Mouse (Mus musculus) heart, postnatal 0 days (tissue): Measurements from ENCODE around the gene Wdr48.

Experiments used
- CTCF ChIP-seq: IDR thresholded peaks from 2 replicates; pipeline ENCODE4 v1.5.1; 2016; ENCODE audit warnings: antibody characterized with exemption, control low read depth, low read depth
- EP300 ChIP-seq: IDR thresholded peaks from 2 replicates; pipeline ENCODE4 v1.6.1; 2016; ENCODE audit warnings: antibody characterized with exemption, low read depth

- TF ChIP-seq CTCF (no peak), EP300 (no peak)
Measured at GRCm38 (mm10) chr9:119852347-119853030, 42.2 kb upstream of the Wdr48 start.
